Mouse (Mus musculus): Measurements from ENCODE around the gene Zfp780b. TPM values are rescaled to one million over a fixed set of nuclear protein-coding genes. Genes with fewer than 3 reads are reported as not detected.
"Not testable (repeated sequence)": the region's sequence is repeated elsewhere in the genome, so short reads cannot be mapped to it uniquely, and the experiment has no call there.

The Zfp780b gene
- polyA plus RNA-seq (2015; fragmentation: Nextera tagmentation; extraction: Ambion mirVana) = 36.0 and 38.8 TPM in 2 replicates

GRCm38 (mm10) chr7:27978683-27979528, at the start of gene Zfp780b:
Gene Zfp780b, minus strand, starts transcription at chr7:27979171.
- Histone ChIP-seq H3K4me2 (peak within 1 kb of the TSS; percentile 95), H3K27ac (peak within 1 kb of the TSS; percentile 83), H3K9me3 (peaks cover 15% of the 10 kb centered on the region), H3K36me3 (replicated peaks) (peaks cover 5% of the 10 kb centered on the region; the same call in 1 of the 2 replicates), H3K27me3 (replicated peaks) (no peaks in the 10 kb centered on the region), H3K4me3 (peak within 1 kb of the TSS; percentile 92), H3K4me1 (peaks cover 26% of the 10 kb centered on the region), H3K9ac (peak within 1 kb of the TSS; percentile 83)
- ATAC-seq (replicated peaks) = peak; percentile 90
- WGBS = under 1% methylated on average over 29 of the region's 29 CpGs

- no peak; the same call in 1 of the 2 replicates for ATAC-seq (replicated peaks)
- Histone ChIP-seq H3K27ac (peak overlapping the region; percentile 65; the same call in 1 of the 2 replicates), H3K36me3 (replicated peaks) (peaks cover 4% of the 10 kb centered on the region; the same call in 1 of the 2 replicates), H3K9ac (peak overlapping the region; percentile 74), H3K4me3 (peak overlapping the region; percentile 64), H3K4me2 (peak overlapping the region; percentile 59), H3K9me3 (no peaks in the 10 kb centered on the region), H3K4me1 (peaks cover 10% of the 10 kb centered on the region), H3K27me3 (replicated peaks) (no peaks in the 10 kb centered on the region)
- 20% methylated on average over 7 of the region's 7 CpGs for WGBS
Measured at GRCm38 (mm10) chr7:28014445-28014810, 35.5 kb upstream of the Zfp780b start.

- under 1% methylated on average over 47 of the region's 47 CpGs for WGBS
- H3K27ac ChIP-seq = peak within 1 kb of the TSS; percentile 65
- no peaks in the 10 kb centered on the region for H3K9me3 ChIP-seq
- H3K4me3 ChIP-seq = peak within 1 kb of the TSS; percentile 64
- peak within 1 kb of the TSS; percentile 59 for H3K4me2 ChIP-seq
- peak within 1 kb of the TSS; percentile 74 for H3K9ac ChIP-seq
- H3K4me1 ChIP-seq = peaks cover 10% of the 10 kb centered on the region
- H3K36me3 ChIP-seq (replicated peaks) = peaks cover 8% of the 10 kb centered on the region; the same call in 1 of the 2 replicates
- ATAC-seq (replicated peaks) = peak; percentile 95
- no peaks in the 10 kb centered on the region for H3K27me3 ChIP-seq (replicated peaks)
Measured at GRCm38 (mm10) chr7:28013549-28014444, 34.8 kb upstream of the Zfp780b start, which contains the start of gene Zfp850. Gene Zfp850, minus strand, starts transcription at chr7:28014115.

- no peak for ATAC-seq (replicated peaks)
- Histone ChIP-seq H3K27ac (no peak overlapping the region), H3K4me2 (no peak overlapping the region), H3K4me3 (no peak overlapping the region), H3K4me1 (peaks cover 10% of the 10 kb centered on the region), H3K27me3 (replicated peaks) (no peaks in the 10 kb centered on the region), H3K9me3 (no peaks in the 10 kb centered on the region), H3K9ac (no peak overlapping the region), H3K36me3 (replicated peaks) (peaks cover 21% of the 10 kb centered on the region)
- WGBS = 93% methylated on average over 3 of the region's 3 CpGs
Measured at GRCm38 (mm10) chr7:28010271-28010670, 31.3 kb upstream of the Zfp780b start.

GRCm38 (mm10) chr7:27982197-27982596, 3.2 kb upstream of the Zfp780b start:
- Histone ChIP-seq H3K4me2 (no peak overlapping the region), H3K9me3 (peaks cover 30% of the 10 kb centered on the region), H3K4me3 (no peak overlapping the region), H3K27ac (no peak overlapping the region), H3K36me3 (replicated peaks) (peaks cover 21% of the 10 kb centered on the region), H3K9ac (no peak overlapping the region), H3K4me1 (peaks cover 19% of the 10 kb centered on the region), H3K27me3 (replicated peaks) (no peaks in the 10 kb centered on the region)
- WGBS = 77% methylated on average over 2 of the region's 2 CpGs
- ATAC-seq (replicated peaks) = no peak

GRCm38 (mm10) chr7:27949451-27949850, 29.5 kb downstream of the Zfp780b start:
- not testable (repeated sequence) for H3K4me2 ChIP-seq; ATAC-seq (replicated peaks); H3K4me1 ChIP-seq; H3K27ac ChIP-seq; H3K9ac ChIP-seq; H3K36me3 ChIP-seq (replicated peaks); H3K4me3 ChIP-seq; H3K27me3 ChIP-seq (replicated peaks); H3K9me3 ChIP-seq
- WGBS = 95% methylated on average over 13 of the region's 13 CpGs

- not testable (repeated sequence) for H3K9me3 ChIP-seq; H3K27ac ChIP-seq; ATAC-seq (replicated peaks); H3K9ac ChIP-seq; H3K4me2 ChIP-seq; H3K36me3 ChIP-seq (replicated peaks); H3K4me1 ChIP-seq; H3K27me3 ChIP-seq (replicated peaks); H3K4me3 ChIP-seq
- WGBS = 35% methylated on average over 6 of the region's 7 CpGs
Measured at GRCm38 (mm10) chr7:27941869-27942268, 37.1 kb downstream of the Zfp780b start.

GRCm38 (mm10) chr7:27933800-27934158, 45.2 kb downstream of the Zfp780b start:
- H3K36me3 ChIP-seq (replicated peaks); H3K9me3 ChIP-seq; H3K9ac ChIP-seq; H3K27me3 ChIP-seq (replicated peaks); H3K4me1 ChIP-seq; ATAC-seq (replicated peaks); H3K4me3 ChIP-seq; H3K27ac ChIP-seq: not testable (repeated sequence)
- peak overlapping the region; percentile 30; the same call in 1 of the 2 replicates for H3K4me2 ChIP-seq
- WGBS = 48% methylated on average over 1 of the region's 9 CpGs

- no peak for ATAC-seq (replicated peaks)
- Histone ChIP-seq H3K4me3 (no peak overlapping the region), H3K27ac (no peak overlapping the region), H3K9ac (no peak overlapping the region), H3K4me1 (peaks cover 8% of the 10 kb centered on the region), H3K27me3 (replicated peaks) (no peaks in the 10 kb centered on the region), H3K9me3 (no peaks in the 10 kb centered on the region), H3K36me3 (replicated peaks) (no peaks in the 10 kb centered on the region), H3K4me2 (peak overlapping the region; percentile 30; the same call in 1 of the 2 replicates)
- WGBS = 20% methylated on average over 7 of the region's 7 CpGs
Measured at GRCm38 (mm10) chr7:27933050-27933799, 45.7 kb downstream of the Zfp780b start.

GRCm38 (mm10) chr7:27928818-27929695, 49.9 kb downstream of the Zfp780b start, which contains the start of gene Zfp974:
Gene Zfp974, minus strand, starts transcription at chr7:27929460.
- Histone ChIP-seq H3K4me1 (peaks cover 11% of the 10 kb centered on the region), H3K4me2 (peak within 1 kb of the TSS; percentile 69), H3K27me3 (replicated peaks) (no peaks in the 10 kb centered on the region), H3K9ac (peak within 1 kb of the TSS; percentile 57), H3K4me3 (peak within 1 kb of the TSS; percentile 67), H3K36me3 (replicated peaks) (peaks cover 3% of the 10 kb centered on the region; the same call in 1 of the 2 replicates), H3K27ac (peak within 1 kb of the TSS; percentile 67), H3K9me3 (no peaks in the 10 kb centered on the region)
- ATAC-seq (replicated peaks) = peak; percentile 92
- WGBS = 4% methylated on average over 40 of the region's 40 CpGs

GRCm38 (mm10) chr7:27927041-27927440, 51.9 kb downstream of the Zfp780b start:
- 46% methylated on average over 4 of the region's 4 CpGs for WGBS
- not testable (repeated sequence) for H3K4me3 ChIP-seq; H3K27ac ChIP-seq; H3K36me3 ChIP-seq (replicated peaks); H3K4me2 ChIP-seq; ATAC-seq (replicated peaks); H3K9ac ChIP-seq; H3K9me3 ChIP-seq; H3K27me3 ChIP-seq (replicated peaks); H3K4me1 ChIP-seq

All from midbrain, embryonic 15.5 days (tissue).